Mouse (Mus musculus) liver, embryonic 12.5 days (tissue): ENCODE results near the gene Pgs1. TPM values are rescaled to one million over a fixed set of nuclear protein-coding genes. Genes with fewer than 3 reads are reported as not detected.
A peak's percentile ranks its signal among the peaks of the same experiment; 100 is the strongest.

Experiments used
- ATAC-seq: fragments of 200-750 bp; cut with Nextera tagmentation; 2 replicates; pipeline ENCODE4 v1.8.0; 2017; ENCODE audit warnings: moderate number of reproducible peaks, mild to moderate bottlenecking, moderate library complexity
- H3K27ac ChIP-seq: fragments of 300-500 bp; sonication (generic); 2 replicates; pipeline ENCODE4 v1.5.1; 2016; ENCODE audit warnings: mild to moderate bottlenecking
- H3K27me3 ChIP-seq: fragments of 300-500 bp; sonication (generic); replicated peaks from 2 replicates; pipeline ENCODE4 v1.6.1; 2016; ENCODE audit warnings: mild to moderate bottlenecking, moderate library complexity
- H3K36me3 ChIP-seq: fragments of 300-500 bp; sonication (generic); 2 replicates; pipeline ENCODE4 v1.6.1; 2016; ENCODE audit warnings: mild to moderate bottlenecking, moderate library complexity
- H3K4me1 ChIP-seq: fragments of 300-500 bp; sonication (generic); 2 replicates; pipeline ENCODE4 v1.6.1; 2016
- H3K4me2 ChIP-seq: fragments of 300-500 bp; sonication (generic); 2 replicates; pipeline ENCODE4 v1.6.1; 2016; ENCODE audit warnings: mild to moderate bottlenecking, moderate library complexity
- H3K4me3 ChIP-seq: fragments of 300-500 bp; sonication (generic); 2 replicates; pipeline ENCODE4 v1.5.1; 2016; ENCODE audit warnings: mild to moderate bottlenecking, moderate library complexity
- H3K9ac ChIP-seq: fragments of 300-500 bp; sonication (generic); 2 replicates; pipeline ENCODE4 v1.6.1; 2016; ENCODE audit warnings: mild to moderate bottlenecking, moderate library complexity
- H3K9me3 ChIP-seq: fragments of 300-500 bp; sonication (generic); replicated peaks from 2 replicates; pipeline ENCODE4 v1.6.1; 2016; ENCODE audit warnings: mild to moderate bottlenecking, moderate library complexity
- WGBS: fragments of 180-500 bp; shearing (Covaris S2); methylation state at CpG from one replicate; pipeline ENCODE4 v1.1.7; 2016; ENCODE audit not compliant: insufficient replicate concordance; 5-methylcytosine and 5-hydroxymethylcytosine counted together
- polyA plus RNA-seq: library from polyadenylated mRNA; unstranded; fragments of >200 nt; fragmentation: Nextera tagmentation; extraction: Ambion mirVana; gene quantifications from 2 replicates; pipeline ENCODE4 v1.2.1, GENCODE M21; 2016

Pgs1 gene
- polyA plus RNA-seq, 1 experiment from 2014 or later, result 29.6 TPM

DNA sequence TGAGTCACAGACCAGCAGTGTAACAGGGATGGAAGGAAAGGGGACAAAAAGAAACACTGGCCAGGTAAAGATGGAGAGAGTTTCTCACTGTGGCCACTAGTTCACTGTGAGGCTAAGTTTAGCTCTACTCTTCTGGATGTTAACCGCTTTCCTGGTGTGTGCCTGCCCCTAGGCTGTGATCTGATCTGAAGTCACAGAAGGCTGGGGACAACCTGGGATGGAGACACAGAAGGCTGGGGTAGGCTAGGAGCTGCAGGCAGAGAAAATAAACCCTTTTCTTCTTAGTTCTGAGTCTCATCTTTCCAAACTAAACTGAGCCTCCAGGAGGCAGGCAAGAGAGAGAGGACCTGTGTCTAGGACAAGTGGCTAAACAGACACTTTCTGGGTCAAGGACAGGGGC, 21.8 kb upstream of the Pgs1 start:
- Histone ChIP-seq H3K36me3 (peaks cover 19% of the 10 kb centered on the region), H3K9me3 (no peaks in the 10 kb centered on the region), H3K4me2 (peak overlapping the region; percentile 83), H3K9ac (no peak overlapping the region), H3K27ac (peak overlapping the region; percentile 74; the same call in 1 of the 2 replicates), H3K4me3 (peak overlapping the region; percentile 50; the same call in 1 of the 2 replicates), H3K27me3 (peaks cover 98% of the 10 kb centered on the region), H3K4me1 (peaks cover 81% of the 10 kb centered on the region)
- no peak for ATAC-seq
- WGBS, result 32% methylated on average over 1 of the region's 1 CpGs

- no peak overlapping the region for H3K27ac ChIP-seq
- H3K4me2 ChIP-seq, result peak overlapping the region; percentile 17
- 42% methylated on average over 7 of the region's 7 CpGs for WGBS
- H3K9ac ChIP-seq, result no peak overlapping the region
- peaks cover 82% of the 10 kb centered on the region for H3K4me1 ChIP-seq
- H3K4me3 ChIP-seq, result no peak overlapping the region
- H3K27me3 ChIP-seq, result peaks cover 91% of the 10 kb centered on the region
- no peak for ATAC-seq
- peaks cover 19% of the 10 kb centered on the region for H3K36me3 ChIP-seq
- H3K9me3 ChIP-seq, result no peaks in the 10 kb centered on the region
Observed at GRCm38 (mm10) chr11:117965052-117965451, 21.0 kb upstream of the Pgs1 start.

DNA sequence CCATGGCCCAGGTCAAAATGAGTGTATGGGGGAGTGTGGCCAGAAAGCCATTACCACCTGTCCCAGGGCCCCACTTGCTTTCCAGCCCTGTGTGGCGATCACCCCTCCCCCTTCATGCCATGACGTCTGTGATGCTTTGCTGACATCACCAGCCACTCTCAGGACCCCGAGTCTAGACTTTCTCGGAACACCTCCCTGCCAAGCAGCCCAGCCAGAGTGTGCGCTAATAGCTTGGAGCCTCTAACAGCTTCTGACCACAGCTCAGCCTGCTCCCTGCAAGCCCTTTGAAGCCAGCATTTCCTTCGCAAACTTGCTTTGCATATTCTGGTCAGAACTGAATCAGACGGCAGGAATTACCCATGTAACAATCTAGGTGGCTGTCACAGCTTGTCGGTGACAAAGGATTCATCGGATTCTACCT, 20.5 kb upstream of the Pgs1 start:
- Histone ChIP-seq H3K27me3 (peaks cover 91% of the 10 kb centered on the region), H3K9ac (no peak overlapping the region), H3K4me1 (peaks cover 85% of the 10 kb centered on the region), H3K4me3 (no peak overlapping the region), H3K27ac (no peak overlapping the region), H3K9me3 (no peaks in the 10 kb centered on the region), H3K4me2 (peak overlapping the region; percentile 17), H3K36me3 (peaks cover 19% of the 10 kb centered on the region)
- no peak for ATAC-seq
- 27% methylated on average over 9 of the region's 9 CpGs for WGBS

GRCm38 (mm10) chr11:117966506-117967100, 19.5 kb upstream of the Pgs1 start:
- H3K4me3 ChIP-seq, result peak overlapping the region; percentile 76; the same call in 1 of the 2 replicates
- H3K9ac ChIP-seq, result no peak overlapping the region
- H3K27me3 ChIP-seq, result peaks cover 89% of the 10 kb centered on the region
- WGBS, result 67% methylated on average over 7 of the region's 7 CpGs
- H3K9me3 ChIP-seq, result no peaks in the 10 kb centered on the region
- ATAC-seq, result no peak
- no peak overlapping the region for H3K27ac ChIP-seq
- H3K4me1 ChIP-seq, result peaks cover 88% of the 10 kb centered on the region
- peak overlapping the region; percentile 93 for H3K4me2 ChIP-seq
- H3K36me3 ChIP-seq, result peaks cover 19% of the 10 kb centered on the region

GRCm38 (mm10) chr11:117967249-117968015, 18.7 kb upstream of the Pgs1 start:
- Histone ChIP-seq H3K36me3 (peaks cover 19% of the 10 kb centered on the region), H3K9ac (peak overlapping the region; percentile 82), H3K4me1 (peaks cover 81% of the 10 kb centered on the region), H3K9me3 (no peaks in the 10 kb centered on the region), H3K4me2 (peak overlapping the region; percentile 93), H3K4me3 (peak overlapping the region; percentile 76), H3K27me3 (peaks cover 89% of the 10 kb centered on the region), H3K27ac (0 out of 2 replicates have a peak overlapping the region, but pooled peaks have one; percentile 94)
- no peak for ATAC-seq
- 21% methylated on average over 34 of the region's 34 CpGs for WGBS

DNA sequence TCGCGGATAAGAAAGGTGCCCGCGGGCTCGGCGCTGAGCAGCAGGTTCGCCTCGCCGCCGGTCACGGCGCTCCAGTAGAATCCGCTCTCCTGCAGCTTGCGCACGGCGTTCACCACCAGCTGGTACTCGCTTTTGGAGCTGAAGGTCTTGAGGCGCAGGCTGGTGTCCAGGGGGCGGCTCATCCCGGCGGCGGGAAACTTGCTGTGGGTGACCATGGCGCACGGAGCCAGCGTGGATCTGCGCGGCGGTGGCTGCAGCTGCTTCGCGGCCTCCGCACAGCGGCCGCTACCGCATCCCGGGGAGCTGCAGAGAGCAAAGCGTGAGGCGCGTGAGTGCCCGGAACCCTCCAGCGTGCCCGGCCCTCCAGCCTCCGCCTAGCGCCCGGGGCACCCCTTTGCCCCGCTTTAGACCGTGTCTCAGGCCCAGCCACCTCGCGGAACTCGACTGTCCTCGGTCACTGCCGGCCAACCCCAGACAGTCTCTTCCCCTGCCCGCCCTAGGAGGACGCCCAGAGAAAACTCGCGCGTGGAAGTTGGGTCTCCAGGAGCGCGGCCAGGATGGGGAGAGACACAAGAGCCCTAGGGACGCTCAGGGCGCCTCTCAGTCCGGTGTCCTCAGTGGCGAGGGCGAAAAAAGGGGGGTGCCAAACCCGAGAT, 17.9 kb upstream of the Pgs1 start:
- H3K27me3 ChIP-seq, result peaks cover 88% of the 10 kb centered on the region

DNA sequence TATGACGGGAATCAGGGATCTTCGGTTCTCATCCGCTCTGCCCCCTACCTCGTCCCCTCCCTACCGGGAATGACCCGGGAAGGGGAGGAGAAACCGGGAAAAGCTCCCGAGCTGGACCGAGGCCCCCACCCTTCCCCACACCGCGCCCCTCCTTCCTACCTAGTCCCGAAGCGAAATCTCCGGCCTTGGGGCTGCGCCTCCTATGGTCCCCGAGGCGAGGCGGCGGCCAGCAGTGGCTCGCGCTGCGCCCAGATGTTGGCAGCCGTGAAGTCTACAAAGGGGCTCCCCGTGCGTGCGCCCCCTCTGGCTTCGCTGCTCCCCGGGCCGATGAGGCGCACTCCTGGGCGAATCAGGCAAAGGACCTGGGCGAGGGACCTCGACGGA, 17.4 kb upstream of the Pgs1 start:
- Histone ChIP-seq H3K9ac (peak overlapping the region; percentile 82), H3K36me3 (peaks cover 19% of the 10 kb centered on the region), H3K9me3 (no peaks in the 10 kb centered on the region), H3K27ac (peak overlapping the region; percentile 94), H3K4me3 (peak overlapping the region; percentile 76), H3K4me1 (peaks cover 68% of the 10 kb centered on the region), H3K4me2 (peak overlapping the region; percentile 93), H3K27me3 (peaks cover 88% of the 10 kb centered on the region)
- ATAC-seq, result peak; percentile 61
- WGBS, result 2% methylated on average over 34 of the region's 34 CpGs

More for the DNA sequence above, 17.9 kb upstream of the Pgs1 start:
- H3K36me3 ChIP-seq, result peaks cover 19% of the 10 kb centered on the region
- H3K27ac ChIP-seq, result peak overlapping the region; percentile 94
- peak overlapping the region; percentile 82 for H3K9ac ChIP-seq
- WGBS, result 2% methylated on average over 64 of the region's 64 CpGs
- peak overlapping the region; percentile 76 for H3K4me3 ChIP-seq
- H3K4me2 ChIP-seq, result peak overlapping the region; percentile 93
- ATAC-seq, result no peak
- peaks cover 74% of the 10 kb centered on the region for H3K4me1 ChIP-seq
- no peaks in the 10 kb centered on the region for H3K9me3 ChIP-seq

DNA sequence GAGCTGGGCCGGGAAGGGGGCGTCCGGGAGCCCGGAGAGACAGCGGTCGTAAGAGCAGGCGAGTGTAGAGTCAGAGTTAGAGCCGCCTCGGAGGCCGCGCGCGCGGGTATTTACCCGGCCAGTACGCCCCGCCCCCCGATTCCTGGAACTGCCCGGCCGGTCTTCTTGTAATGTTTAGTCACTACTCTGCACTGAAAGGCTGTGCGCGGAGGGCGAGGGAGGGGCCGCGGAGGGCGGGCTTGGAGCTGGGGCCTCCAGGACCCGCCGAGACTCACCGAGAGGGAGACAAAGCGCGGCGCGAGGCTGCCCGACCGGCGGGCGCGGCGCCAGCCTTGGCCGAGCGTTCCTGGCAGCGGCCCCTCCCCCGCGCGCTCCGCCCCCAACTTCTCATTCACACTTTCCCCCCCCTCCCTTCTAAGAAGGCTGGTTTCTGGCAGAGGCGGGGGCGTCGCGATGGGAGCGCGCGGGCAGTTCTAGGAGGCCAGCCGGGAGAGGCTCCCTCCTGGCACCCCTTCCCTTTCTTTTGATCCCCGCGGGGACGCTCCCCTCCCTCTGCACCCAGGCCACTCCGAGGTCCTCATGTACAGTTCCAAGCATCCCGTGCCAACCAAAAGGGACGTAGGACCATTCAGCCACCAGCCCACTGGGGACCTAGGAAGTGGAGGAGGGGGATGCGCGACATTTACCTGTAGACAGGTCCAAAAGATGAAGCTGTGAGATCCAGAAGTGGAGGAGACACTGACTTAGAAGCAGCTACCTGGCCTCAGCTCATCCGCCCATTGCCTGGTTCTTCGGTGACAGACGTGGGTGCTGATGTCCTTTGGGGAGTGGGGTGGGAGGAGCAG, 16.8 kb upstream of the Pgs1 start:
- Histone ChIP-seq H3K4me3 (peak overlapping the region; percentile 76), H3K9me3 (no peaks in the 10 kb centered on the region), H3K4me1 (peaks cover 63% of the 10 kb centered on the region), H3K36me3 (peaks cover 19% of the 10 kb centered on the region), H3K9ac (peak overlapping the region; percentile 82), H3K27ac (peak overlapping the region; percentile 94), H3K27me3 (peaks cover 88% of the 10 kb centered on the region), H3K4me2 (peak overlapping the region; percentile 93)
- peak; percentile 94 for ATAC-seq
- under 1% methylated on average over 61 of the region's 65 CpGs for WGBS

DNA sequence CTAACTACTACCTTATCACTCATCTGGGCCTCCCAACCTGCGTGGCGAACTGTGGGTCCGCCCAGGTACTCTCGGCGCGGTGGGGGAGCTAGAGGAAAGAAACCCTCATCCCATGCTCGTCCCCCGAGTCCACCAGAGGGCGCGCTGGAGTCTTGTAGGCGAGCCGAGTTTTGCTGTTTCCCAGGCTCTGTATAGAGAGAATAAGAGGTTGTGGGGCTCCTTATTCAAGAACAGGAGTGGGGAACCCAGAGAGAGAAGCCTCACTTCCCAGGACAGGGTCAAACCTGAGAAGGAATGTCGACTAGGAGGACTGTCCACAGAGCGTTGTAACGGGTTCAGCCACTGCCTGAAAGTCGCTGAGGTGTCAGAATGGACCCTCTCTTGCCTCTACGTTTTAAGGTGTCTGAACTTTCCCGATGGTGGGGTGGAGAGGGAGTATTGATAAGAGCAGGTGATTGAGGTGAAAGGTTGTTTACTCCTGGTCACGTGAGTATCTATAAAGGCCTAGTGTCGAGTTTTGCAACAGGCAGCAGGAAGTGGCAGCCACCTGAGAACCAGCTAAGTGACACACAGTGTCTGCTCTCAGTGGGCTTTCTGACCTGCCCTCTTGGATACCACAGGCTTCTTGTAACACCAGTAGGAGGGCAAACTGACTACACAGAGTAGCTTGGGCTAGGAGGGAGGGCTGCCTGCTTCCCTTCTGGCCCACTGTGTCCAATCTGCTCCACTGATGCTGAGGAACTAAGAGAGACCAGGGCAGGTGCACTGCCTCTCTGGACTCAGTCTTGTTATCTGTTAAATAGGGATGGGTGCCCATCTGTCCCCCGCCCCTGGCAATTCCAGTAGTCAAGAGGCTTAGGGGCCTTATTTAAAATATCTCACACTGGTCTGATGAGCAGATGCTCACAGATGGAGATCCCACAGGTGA, 15.9 kb upstream of the Pgs1 start, which contains the start of gene Socs3:
Gene Socs3 (minus strand): TSS at position 103 of the 928 bp plus-strand sequence.
- Histone ChIP-seq H3K36me3 (peaks cover 19% of the 10 kb centered on the region), H3K4me2 (peak within 1 kb of the TSS; percentile 93), H3K27me3 (peaks cover 88% of the 10 kb centered on the region), H3K4me3 (peak within 1 kb of the TSS; percentile 76), H3K9me3 (no peaks in the 10 kb centered on the region), H3K9ac (peak within 1 kb of the TSS; percentile 82), H3K4me1 (peaks cover 63% of the 10 kb centered on the region), H3K27ac (peak within 1 kb of the TSS; percentile 94)
- WGBS, result 9% methylated on average over 21 of the region's 21 CpGs
- peak; percentile 44 for ATAC-seq

- no peaks in the 10 kb centered on the region for H3K9me3 ChIP-seq
- no peak overlapping the region for H3K4me2 ChIP-seq
- H3K4me1 ChIP-seq, result peaks cover 64% of the 10 kb centered on the region
- 71% methylated on average over 6 of the region's 6 CpGs for WGBS
- H3K9ac ChIP-seq, result no peak overlapping the region
- ATAC-seq, result no peak
- H3K27ac ChIP-seq, result no peak overlapping the region
- H3K4me3 ChIP-seq, result no peak overlapping the region
- peaks cover 18% of the 10 kb centered on the region for H3K36me3 ChIP-seq
- peaks cover 88% of the 10 kb centered on the region for H3K27me3 ChIP-seq
Observed at GRCm38 (mm10) chr11:117971100-117971499, 15.0 kb upstream of the Pgs1 start.
